Mouse (Mus musculus): ENCODE results near the gene Gm17402. TPM values are rescaled to one million over a fixed set of nuclear protein-coding genes. Genes with fewer than 3 reads are reported as not detected.

The Gm17402 gene
- polyA plus RNA-seq (2015; fragmentation: Nextera tagmentation; extraction: Ambion mirVana) = not detected in 2 replicates

GRCm38 (mm10) chr3:67375063-67375462 is at the start of gene Gm17402:
Gene Gm17402 (minus strand): TSS chr3:67375163.

GRCm38 (mm10) chr3:67373872-67374271 is 1.1 kb downstream of the Gm17402 start, which contains the start of gene Mlf1:
Gene Mlf1 (plus strand): TSS chr3:67374097.

Other genes with a start within 250 kb of the Gm17402 start
- gene Mlf1, start 1.1 kb downstream of the Gm17402 start, polyA plus RNA-seq (2015; fragmentation: Nextera tagmentation; extraction: Ambion mirVana) = 17.3 and 18.0 TPM in 2 replicates
- gene Gfm1, start 54.9 kb upstream of the Gm17402 start, polyA plus RNA-seq (2015; fragmentation: Nextera tagmentation; extraction: Ambion mirVana) = 25.3 and 29.3 TPM in 2 replicates
- 253 and 270 TPM in 2 replicates for gene Lxn, start 88.8 kb upstream of the Gm17402 start, polyA plus RNA-seq (2015; fragmentation: Nextera tagmentation; extraction: Ambion mirVana)
- 5.4 and 5.9 TPM in 2 replicates for gene Rarres1, start 140.4 kb upstream of the Gm17402 start, polyA plus RNA-seq (2015; fragmentation: Nextera tagmentation; extraction: Ambion mirVana)
- gene Mfsd1, start 207.6 kb upstream of the Gm17402 start, polyA plus RNA-seq (2015; fragmentation: Nextera tagmentation; extraction: Ambion mirVana) = 27.9 and 29.4 TPM in 2 replicates

Data from neural tube, postnatal 0 days (tissue).